Mouse (Mus musculus) B cell, adult (primary cell): ENCODE measurements around the gene Celsr1. TPM values are rescaled to one million over a fixed set of nuclear protein-coding genes. Genes with fewer than 3 reads are reported as not detected.

Experiments used
- total RNA-seq: library from RNA; stranded (reverse); gene quantifications from 4 replicates; pipeline ENCODE4 v1.2.4, GENCODE M21; 2023; ENCODE audit not compliant: inconsistent age

The Celsr1 gene
- 0.42 to 1.8 TPM (median 0.51 TPM) in 4 replicates for total RNA-seq

DNA sequence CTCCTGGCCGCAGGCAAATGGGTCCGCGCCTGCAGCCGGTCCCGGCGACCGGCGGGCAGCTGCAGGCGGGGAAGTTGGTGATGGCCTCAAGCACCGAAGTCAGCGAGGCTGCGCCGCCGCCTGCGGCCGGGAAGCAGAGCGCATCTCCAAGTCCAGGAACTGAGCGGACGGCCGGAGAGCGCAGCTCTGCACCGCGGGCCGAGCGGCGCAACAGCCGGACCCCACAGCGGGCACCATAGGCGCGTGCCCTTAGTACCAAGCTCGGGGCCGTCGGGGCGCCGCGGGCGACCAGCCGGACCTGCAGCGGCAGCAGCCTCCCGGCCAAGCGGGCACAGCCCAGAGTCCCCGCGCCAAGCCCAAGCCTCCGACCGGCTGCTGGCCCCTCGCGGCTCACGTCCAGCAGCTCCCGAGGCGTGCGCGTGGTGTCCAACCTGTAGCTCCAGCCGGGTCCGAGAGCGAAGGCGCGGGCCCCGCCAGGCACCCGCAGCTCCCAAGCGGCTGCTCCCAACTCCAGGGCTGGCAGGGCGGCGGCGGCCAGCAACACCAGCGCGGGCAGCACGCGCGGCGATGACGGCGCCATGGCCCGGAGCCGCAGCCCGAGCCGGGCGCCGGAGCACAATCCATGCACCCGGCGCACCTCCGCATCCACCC, at the start of gene Celsr1:
Gene Celsr1, minus strand, starts transcription at position 587 of the 651 bp plus-strand sequence.

DNA sequence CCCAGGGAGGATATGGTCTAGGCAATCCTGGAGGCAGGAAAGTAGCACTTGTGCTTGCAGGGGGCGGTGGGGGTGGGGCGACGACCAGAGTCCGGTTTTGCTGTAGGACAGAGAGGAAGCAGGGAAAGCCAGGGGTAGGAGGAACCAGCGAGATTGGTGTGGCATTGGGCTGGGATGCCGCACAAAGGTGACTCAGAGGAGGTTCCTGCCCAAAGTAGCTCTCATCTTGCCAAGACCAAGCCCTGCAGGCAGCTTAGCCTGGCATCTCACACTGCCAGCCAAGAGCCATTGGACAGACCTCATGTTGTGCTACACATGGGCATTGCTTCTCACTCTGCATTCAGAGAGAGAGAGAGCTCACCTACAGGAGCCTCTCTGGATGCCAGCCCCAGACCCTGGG, 23.8 kb upstream of the Celsr1 start, which contains the start of gene Gramd4:
Gene Gramd4, plus strand, starts transcription at position 283 of the 400 bp plus-strand sequence.

DNA sequence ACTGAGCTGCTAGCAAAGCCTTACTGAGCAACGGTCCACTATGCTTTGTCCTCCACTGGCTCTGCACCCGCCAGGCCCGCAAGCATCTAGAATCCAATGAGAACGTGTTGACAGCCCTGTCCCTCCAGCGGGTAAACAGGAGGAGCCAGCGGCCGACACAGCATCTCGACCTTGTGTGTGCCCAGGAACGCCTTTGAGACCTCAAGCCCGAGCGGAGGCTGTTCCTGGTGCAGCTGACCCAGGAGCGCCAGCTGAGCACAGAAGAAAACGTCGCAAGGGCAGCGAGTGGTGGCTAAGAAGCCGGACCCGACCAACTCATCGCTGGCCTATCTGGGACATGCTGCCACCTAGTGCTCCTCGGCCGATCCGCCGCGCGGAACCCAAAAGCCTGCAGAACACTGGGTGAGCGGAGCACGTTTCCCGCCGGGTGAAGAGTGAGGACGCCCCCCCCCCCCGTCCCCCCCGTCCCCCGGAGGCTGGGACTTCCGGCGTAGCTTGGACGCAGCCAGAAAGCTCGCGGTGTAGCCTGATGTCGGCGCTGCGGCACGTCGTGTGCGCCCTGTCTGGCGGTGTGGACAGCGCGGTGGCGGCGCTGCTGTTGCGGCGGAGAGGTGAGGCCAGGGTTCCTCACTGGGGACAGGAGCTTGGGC, 154.6 kb downstream of the Celsr1 start, which contains the start of gene Trmu:
Gene Trmu, plus strand, starts transcription at position 465 of the 650 bp plus-strand sequence.

DNA sequence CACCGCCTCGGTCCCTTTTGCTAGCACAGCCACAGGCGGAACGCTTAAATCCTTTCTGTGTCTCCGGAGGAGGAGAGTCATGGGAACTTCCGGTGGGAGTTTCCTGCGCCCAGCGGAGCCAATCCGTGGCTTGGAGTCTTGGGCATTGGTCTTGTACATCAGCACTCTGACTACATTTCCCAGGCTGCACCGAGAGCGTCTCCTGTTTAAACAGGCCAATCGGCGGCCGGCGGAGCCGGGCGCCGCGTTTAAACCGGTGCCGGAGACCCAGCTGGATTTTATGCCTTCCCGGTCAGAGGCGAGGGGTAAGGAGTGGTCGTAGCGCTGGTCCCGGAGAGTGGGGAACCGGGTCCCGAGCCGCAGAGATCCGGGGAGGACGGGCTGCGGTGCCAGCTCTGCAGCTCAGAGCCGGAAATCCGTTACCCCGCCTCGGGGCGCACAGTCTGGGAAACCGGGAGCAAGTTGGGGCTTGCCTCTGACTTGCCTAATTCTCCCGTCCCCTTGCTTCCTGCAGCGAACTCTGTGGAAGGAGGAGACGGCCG, 174.0 kb downstream of the Celsr1 start, which contains the start of gene Gtse1:
Gene Gtse1, plus strand, starts transcription at position 256 of the 542 bp plus-strand sequence.

Other genes starting within 250 kb of the Celsr1 start
- gene Cdpf1, start 222.1 kb downstream of the Celsr1 start, total RNA-seq = 13.5 to 20.9 TPM (median 15.0 TPM) in 4 replicates
- gene Pkdrej, start 212.0 kb downstream of the Celsr1 start, total RNA-seq = not detected in 4 replicates
- 13.2 to 16.1 TPM (median 14.3 TPM) in 4 replicates for gene Ttc38, start 201.5 kb downstream of the Celsr1 start, total RNA-seq
- gene Gtse1, start 174.0 kb downstream of the Celsr1 start, total RNA-seq = 2.6 to 3.5 TPM (median 3.1 TPM) in 4 replicates
- 28.3 to 34.9 TPM (median 31.5 TPM) in 4 replicates for gene Trmu, start 154.5 kb downstream of the Celsr1 start, total RNA-seq
- gene Gramd4, start 23.9 kb upstream of the Celsr1 start, total RNA-seq = 45.9 to 62.6 TPM (median 56.1 TPM) in 4 replicates
- 120 to 133 TPM (median 124 TPM) in 4 replicates for gene Cerk, start 152.4 kb upstream of the Celsr1 start, total RNA-seq
- 30.8 to 38.1 TPM (median 33.4 TPM) in 4 replicates for gene Tbc1d22a, start 180.7 kb upstream of the Celsr1 start, total RNA-seq